Mouse (Mus musculus): ENCODE data around the gene Src.

The Src gene

DNA sequence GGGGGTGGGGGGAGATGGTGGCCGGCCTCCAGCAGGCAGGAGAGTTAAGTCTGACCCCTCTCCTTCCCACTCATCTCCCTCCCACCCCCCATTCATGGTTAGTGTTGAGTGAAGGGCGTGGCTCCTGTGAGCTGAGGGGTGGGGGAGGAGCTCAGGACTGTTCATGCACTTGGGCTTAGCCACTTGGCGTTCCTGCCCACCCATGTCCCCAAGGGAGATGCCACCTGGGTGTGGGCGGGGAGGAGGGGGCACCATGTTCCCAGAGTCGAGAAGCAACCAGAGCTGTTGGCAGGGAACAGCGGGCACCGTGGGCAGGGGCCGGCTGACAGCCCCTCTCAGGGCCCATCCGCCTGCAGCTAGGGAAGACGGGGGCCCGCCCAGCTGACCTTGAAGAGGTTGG lies 18.3 kb downstream of the Src start:
- peak; percentile 70 for DNase-seq (ENCODE audit: low read depth, low spot score)

DNA sequence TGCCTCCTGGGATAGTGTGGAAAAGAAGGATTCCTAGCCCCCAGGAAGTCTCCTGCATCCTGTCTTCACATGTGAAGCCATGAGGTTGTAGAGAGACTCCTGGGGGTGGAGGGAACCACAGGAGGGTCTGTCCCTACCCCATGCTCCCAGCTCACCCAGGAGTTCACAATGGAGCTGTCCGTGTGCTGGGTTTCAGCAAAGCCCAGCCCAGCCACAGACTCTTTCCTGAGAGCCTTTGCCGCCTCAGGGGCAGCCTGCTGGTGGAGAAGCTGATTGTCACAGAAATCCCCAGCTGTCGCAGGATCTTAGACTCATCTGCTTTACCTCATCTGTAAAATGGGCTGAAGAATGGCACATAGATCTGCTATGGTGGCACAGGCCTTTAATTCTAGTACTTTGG lies 18.9 kb downstream of the Src start:
- DNase-seq (ENCODE audit: low read depth, low spot score), result no peak

GRCm38 (mm10) chr2:157441363-157441762 lies 23.1 kb downstream of the Src start:
- no peak for DNase-seq (ENCODE audit: low read depth, low spot score)

DNA sequence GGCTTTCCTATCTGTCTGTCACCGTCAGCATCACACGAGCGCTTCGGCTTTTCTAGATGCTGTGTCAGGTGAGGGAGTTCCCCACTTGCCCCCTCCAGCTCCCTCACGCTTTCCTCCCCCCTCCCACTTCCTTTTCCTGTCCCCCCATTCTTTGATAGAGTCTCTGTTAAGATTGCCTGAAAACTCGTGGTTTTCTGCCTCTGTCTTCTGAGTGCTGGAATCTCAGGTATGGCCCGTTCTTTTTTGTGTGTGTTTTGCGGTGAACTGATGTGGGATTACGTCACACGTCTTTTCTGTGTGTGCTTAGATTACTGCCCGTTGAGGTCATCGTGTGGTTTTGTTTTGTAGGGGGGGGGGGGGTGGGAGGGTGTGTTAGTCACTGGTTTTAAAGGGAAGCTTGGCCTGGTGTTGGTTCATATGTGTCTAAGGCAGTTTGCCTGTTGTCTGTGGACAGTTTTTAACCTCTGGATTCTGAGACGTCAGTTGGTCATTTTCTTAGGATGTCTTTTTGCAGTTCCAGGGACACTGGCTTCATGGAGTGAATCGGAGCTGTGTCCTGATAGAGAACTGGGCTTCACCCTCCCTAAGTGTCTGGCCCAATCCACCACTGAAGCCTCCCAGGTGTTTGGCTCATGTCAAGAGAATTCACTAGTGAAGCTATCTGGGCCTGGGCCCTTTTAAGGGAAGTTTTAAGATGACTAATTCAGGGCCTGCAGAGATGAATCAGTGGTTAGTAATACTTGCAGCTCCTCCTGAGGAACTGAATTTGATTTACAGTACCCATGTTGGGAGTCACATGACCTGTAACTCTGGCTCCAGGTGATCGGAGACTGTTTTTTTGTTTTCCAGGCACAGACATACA lies 29.3 kb downstream of the Src start:
- no peak for DNase-seq (ENCODE audit: low read depth, low spot score)

- DNase-seq (ENCODE audit: low read depth, low spot score), result no peak
Measured at GRCm38 (mm10) chr2:157448356-157448755, 30.1 kb downstream of the Src start.

GRCm38 (mm10) chr2:157450905-157451304 lies 32.7 kb downstream of the Src start:
- no peak for DNase-seq (ENCODE audit: low read depth, low spot score)

DNA sequence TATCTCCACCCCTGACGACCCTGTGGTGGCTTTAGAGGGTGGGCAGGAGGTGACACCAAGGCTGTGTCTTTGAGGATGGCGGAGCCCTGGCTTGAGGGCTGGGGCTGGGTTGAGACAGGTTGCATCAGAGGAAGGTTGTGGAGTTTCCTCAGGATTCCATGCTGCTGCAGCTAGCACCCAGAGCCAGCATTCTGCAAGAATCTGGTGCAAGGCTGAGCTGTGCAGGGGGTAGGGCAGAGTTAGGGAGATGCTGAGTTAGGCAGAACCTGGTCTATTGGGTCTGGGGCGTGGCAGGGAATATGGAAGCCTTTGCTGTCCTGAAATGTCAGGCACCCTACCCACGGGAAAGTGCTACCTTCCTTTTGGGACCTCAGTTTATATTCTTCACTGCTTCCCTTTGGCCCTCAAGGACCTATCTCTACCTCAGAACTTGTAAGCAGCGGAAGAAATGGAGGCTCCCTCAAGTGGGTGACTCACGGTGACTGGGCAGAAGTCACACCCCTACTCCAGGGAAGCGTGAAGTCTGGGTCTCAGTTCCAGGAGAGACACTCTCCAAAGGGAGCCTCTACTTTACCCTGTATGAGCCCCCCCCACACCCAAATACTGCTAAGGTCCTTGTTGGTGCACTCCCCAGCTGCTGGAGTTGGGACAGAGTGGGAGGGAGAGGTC lies 33.3 kb downstream of the Src start:
- DNase-seq (ENCODE audit: low read depth, low spot score), result no peak

GRCm38 (mm10) chr2:157457100-157457806 lies 39.0 kb downstream of the Src start:
- DNase-seq (ENCODE audit: low read depth, low spot score), result peak; percentile 95

GRCm38 (mm10) chr2:157458472-157458871 lies 40.2 kb downstream of the Src start:
- peak; percentile 61 for DNase-seq (ENCODE audit: low read depth, low spot score)

GRCm38 (mm10) chr2:157459736-157460135 lies 41.5 kb downstream of the Src start:
- no peak for DNase-seq (ENCODE audit: low read depth, low spot score)

DNA sequence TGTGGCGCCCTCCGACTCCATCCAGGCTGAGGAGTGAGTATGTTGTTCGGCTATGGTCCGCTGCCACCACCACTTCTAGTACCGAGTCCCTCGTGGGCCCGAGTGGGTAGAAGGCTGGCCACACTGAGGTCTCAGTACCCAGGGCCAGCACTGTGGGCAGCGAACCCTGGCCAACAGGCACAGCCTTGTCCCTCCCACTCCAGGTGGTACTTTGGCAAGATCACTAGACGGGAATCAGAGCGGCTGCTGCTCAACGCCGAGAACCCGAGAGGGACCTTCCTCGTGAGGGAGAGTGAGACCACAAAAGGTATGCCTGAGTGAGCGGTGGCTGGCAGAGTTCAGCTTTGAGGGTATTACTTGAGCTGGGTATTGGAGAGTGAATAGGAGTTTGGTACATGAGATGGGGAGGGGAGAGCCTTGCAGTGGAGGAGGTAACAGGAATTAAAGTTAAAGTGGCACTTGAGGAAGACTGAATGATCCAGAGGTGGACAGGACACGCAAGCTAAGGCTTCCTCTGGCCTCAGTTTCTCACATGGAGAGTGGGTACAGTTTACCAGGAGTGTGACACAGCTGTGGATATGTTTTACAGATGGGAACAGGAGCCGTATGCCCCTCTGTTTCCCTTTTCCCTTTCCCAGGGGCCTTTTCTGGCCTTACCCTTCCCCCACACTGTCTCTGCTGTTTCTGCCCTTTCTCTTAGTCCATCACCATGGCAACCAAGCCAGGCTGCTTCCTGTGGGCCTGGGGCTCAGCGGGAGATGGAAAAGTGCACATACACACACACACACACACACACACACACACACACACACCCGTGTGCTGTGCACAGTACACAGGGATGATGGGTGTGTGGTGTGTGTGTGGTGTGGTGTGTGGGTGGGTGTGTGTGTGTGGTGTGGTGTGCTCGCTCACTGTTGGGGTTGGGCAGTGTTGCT lies 44.8 kb downstream of the Src start:
- DNase-seq (ENCODE audit: low read depth, low spot score), result peak; percentile 51

DNA sequence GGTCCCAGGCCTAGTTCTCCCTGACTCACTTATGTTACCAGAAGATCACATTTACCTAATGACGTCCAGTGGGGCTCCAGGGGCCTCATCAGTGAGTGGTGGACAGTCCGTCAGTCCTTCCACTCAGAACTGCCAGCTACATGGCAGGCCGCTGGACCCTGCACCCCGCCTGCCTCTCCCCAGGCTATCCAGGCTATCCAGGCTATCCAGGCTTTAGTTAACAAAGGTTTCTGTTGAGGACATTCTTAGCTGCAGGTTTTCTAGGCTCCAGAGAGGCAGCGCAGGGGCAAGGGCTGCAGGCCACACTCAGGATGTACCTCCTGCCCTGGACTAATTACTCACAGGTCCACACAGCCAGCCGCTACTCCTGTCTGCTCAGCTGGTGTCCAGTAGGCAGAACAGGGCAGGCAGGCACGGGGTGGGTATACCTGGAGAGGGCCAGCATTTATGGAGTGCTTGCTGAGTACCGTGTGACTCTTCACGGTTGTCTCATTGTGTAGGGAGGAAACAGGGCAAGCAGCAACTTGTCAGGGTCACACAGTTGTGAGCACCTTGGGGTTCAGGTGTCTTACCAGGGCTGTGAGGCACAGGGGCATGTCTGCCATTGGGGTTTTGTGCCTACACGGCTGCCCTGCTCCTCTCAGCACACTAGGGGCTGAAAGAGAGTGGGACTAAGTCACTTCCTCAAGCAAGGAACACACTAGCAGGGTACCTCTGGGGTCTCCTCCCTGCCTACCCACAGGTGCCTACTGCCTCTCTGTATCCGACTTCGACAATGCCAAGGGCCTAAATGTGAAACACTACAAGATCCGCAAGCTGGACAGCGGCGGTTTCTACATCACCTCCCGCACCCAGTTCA lies 45.9 kb downstream of the Src start:
- DNase-seq (ENCODE audit: low read depth, low spot score), result no peak

GRCm38 (mm10) chr2:157464746-157465126 lies 46.5 kb downstream of the Src start:
- DNase-seq (ENCODE audit: low read depth, low spot score), result peak; percentile 81

GRCm38 (mm10) chr2:157466836-157467235 lies 48.6 kb downstream of the Src start:
- no peak for DNase-seq (ENCODE audit: low read depth, low spot score)

GRCm38 (mm10) chr2:157468130-157468796 lies 50.0 kb downstream of the Src start:
- DNase-seq (ENCODE audit: low read depth, low spot score), result no peak

DNA sequence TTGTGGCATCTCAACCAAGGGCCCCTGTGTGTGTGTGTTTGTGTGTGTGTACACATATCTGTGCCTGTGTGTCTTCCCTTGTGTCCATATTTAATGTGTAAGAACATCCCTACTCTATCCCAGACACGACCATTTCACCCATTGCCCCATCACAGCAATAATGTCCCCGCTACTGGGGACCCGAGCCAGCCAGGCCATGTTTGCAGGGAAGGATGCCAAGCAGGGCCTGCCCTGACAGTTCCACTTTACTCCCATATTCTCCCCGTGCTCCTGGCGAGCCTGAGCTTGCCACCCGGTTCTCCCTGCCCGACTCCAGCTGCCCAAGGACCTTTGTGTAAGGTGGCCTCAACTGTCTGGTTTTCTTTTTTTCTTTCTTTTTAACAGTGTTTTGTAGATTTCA lies 53.0 kb downstream of the Src start:
- no peak for DNase-seq (ENCODE audit: low read depth, low spot score)

GRCm38 (mm10) chr2:157471737-157472136 lies 53.5 kb downstream of the Src start:
- no peak for DNase-seq (ENCODE audit: low read depth, low spot score)

- DNase-seq (ENCODE audit: low read depth, low spot score), result no peak
Measured at GRCm38 (mm10) chr2:157472469-157472868, 54.2 kb downstream of the Src start.

GRCm38 (mm10) chr2:157474269-157474729 lies 56.1 kb downstream of the Src start:
- DNase-seq (ENCODE audit: low read depth, low spot score), result no peak
